Mouse (Mus musculus) left cerebral cortex, adult 6 months (tissue): ENCODE data around the gene Nxt2. TPM values are rescaled to one million over a fixed set of nuclear protein-coding genes. Genes with fewer than 3 reads are reported as not detected.

Experiments used
- long read RNA-seq, 2 experiments: library from polyadenylated mRNA; unstranded; transcript quantifications; one replicate each; pipeline ENCODE4 v2.0.0; 2019 to 2020
- polyA plus RNA-seq: library from polyadenylated mRNA; unstranded; fragments of <200 nt; fragmentation: Nextera tagmentation; gene quantifications from 2 replicates; pipeline ENCODE4 v1.2.3, GENCODE M21; 2021

Gene Nxt2
- 36.3 and 44.2 TPM in 2 replicates for polyA plus RNA-seq
- long read RNA-seq, experiment 1, transcript Nxt2-202 (4 exons, 2,538 nt), result minor isoform, 51 of 610 reads
- long read RNA-seq, experiment 1, transcript Nxt2-203 (4 exons, 2,484 nt), result major isoform, 494 of 610 reads
- long read RNA-seq, experiment 1, partial matches to known transcripts, result 16 of 610 reads
- long read RNA-seq, experiment 1, other reads (novel, unspliced or antisense), result 41 of 610 reads
- long read RNA-seq, experiment 2, transcript Nxt2-203 (4 exons, 2,484 nt), result major isoform, 54 of 66 reads
- long read RNA-seq, experiment 2, partial matches to known transcripts, result 3 of 66 reads
- long read RNA-seq, experiment 2, other reads (novel, unspliced or antisense), result 5 of 66 reads

GRCm38 (mm10) chrX:142226542-142226941 lies at the start of gene Nxt2:
Gene Nxt2 (plus strand): TSS chrX:142226770.

GRCm38 (mm10) chrX:142196831-142197230 lies 29.7 kb upstream of the Nxt2 start, which contains the start of gene Gucy2f:
Gene Gucy2f (minus strand): TSS chrX:142196931.

Other genes with a start within 250 kb of the Nxt2 start
- gene Gucy2f, start 29.8 kb upstream of the Nxt2 start, polyA plus RNA-seq, result 0.05 TPM in 2 replicates
- 4.9 and 7.0 TPM in 2 replicates for gene Kcne1l, start 79.5 kb downstream of the Nxt2 start, polyA plus RNA-seq
- gene Acsl4, start 163.8 kb downstream of the Nxt2 start, polyA plus RNA-seq, result 25.0 and 38.2 TPM in 2 replicates